Mouse (Mus musculus): ENCODE measurements around the gene Tctn1.

Gene Tctn1

GRCm38 (mm10) chr5:122285767-122286150, 21.5 kb upstream of the Tctn1 start:
- no peak for DNase-seq (ENCODE audit: low read depth, low spot score)

GRCm38 (mm10) chr5:122285029-122285766, 20.9 kb upstream of the Tctn1 start:
- DNase-seq (ENCODE audit: low read depth, low spot score) = peak; percentile 3

DNA sequence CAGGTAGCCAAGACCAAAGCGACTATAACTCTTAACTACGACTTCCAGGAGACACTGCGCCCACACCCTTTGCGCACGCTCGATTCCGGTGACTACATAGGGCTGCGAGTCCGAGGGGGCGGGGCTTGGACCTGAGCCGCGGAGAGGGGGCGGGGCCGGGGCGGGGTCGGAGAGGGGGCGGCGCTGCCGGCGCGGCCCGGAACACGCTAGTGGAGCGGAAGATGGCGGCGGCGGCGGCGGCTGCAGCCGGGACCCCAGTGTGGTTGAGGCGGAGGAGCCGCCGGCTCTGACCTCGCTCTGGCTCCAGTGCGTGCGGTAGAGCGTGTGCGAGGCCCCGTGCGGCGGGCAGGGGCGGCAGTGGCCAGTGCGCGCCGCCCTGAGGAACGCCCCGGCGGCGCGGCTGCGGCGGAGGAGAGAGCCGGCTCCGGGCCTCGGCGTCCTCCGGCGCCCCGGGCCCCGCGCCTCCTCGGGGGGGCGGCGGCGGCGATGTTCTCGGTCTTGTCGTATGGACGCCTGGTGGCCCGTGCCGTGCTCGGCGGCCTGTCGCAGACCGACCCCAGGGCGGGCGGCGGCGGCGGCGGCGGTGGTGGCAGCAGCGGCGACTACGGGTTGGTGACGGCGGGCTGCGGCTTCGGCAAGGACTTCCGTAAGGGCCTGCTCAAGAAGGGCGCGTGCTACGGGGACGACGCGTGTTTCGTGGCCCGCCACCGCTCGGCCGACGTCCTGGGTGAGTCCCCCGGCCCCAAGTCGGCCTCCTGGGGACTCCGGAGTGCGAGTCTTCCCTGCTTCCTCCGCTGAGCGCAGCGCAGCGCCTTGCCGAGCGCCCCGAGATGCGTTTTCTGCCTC, 20.1 kb upstream of the Tctn1 start, which contains the start of gene Pptc7:
Gene Pptc7, plus strand, starts transcription at position 183 of the 846 bp plus-strand sequence.
- peak; percentile 84 for DNase-seq (ENCODE audit: low read depth, low spot score)

DNA sequence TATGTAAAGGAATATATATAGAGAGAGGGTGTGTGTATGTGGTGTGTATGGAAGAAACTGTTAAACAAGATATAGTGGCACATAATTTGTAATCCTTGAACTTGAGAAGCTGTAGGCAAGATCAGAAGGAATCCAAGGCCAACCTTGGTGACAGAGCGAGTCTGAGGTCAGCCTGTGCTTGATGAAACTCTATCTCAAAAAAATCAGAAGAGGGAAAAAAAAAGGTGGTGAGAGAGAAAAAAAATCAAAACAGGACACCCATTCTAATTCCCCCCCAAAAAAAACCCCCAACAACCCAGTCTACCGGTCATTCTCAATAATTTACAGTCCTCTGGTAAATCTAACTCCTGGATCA, 19.5 kb upstream of the Tctn1 start:
- DNase-seq (ENCODE audit: low read depth, low spot score) = no peak

- no peak for DNase-seq (ENCODE audit: low read depth, low spot score)
These were observed 16.7 kb upstream of the Tctn1 start for GRCm38 (mm10) chr5:122280827-122281462.

GRCm38 (mm10) chr5:122280422-122280826, 16.2 kb upstream of the Tctn1 start:
- DNase-seq (ENCODE audit: low read depth, low spot score) = no peak

DNA sequence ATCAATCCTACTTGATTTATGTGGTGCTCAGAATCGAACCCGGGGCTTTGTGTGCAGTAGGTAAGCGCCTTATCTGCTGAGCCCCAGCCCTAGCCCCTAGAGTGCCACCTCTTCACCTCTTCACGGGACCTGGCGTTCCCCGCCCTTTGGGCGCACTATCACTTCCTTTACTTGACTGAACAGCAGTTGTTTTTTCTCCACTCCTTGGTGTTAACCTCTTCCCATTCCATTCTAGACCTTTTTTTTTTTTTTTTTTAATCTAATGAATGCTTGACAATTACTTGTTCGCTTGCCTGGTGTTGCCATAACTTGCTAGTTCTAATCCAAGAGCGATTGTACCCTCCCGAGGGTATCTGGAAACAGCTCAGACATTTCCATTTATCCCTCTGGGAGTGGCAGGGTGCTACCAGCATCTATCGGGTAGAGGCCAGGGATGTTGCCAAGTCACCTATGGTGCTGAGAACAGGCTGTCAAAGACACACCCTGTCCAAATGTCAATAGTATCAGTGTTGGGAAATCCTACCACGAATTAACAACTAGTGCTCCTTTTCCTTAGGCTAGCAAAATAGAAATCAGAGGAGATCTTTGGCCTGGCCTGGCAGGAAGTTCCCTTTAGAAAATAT, 15.7 kb upstream of the Tctn1 start:
- no peak for DNase-seq (ENCODE audit: low read depth, low spot score)

GRCm38 (mm10) chr5:122278946-122279345, 14.7 kb upstream of the Tctn1 start:
- no peak for DNase-seq (ENCODE audit: low read depth, low spot score)

- no peak for DNase-seq (ENCODE audit: low read depth, low spot score)
These were observed 10.5 kb upstream of the Tctn1 start for GRCm38 (mm10) chr5:122274785-122275184.

GRCm38 (mm10) chr5:122272821-122273220, 8.6 kb upstream of the Tctn1 start:
- no peak for DNase-seq (ENCODE audit: low read depth, low spot score)

DNA sequence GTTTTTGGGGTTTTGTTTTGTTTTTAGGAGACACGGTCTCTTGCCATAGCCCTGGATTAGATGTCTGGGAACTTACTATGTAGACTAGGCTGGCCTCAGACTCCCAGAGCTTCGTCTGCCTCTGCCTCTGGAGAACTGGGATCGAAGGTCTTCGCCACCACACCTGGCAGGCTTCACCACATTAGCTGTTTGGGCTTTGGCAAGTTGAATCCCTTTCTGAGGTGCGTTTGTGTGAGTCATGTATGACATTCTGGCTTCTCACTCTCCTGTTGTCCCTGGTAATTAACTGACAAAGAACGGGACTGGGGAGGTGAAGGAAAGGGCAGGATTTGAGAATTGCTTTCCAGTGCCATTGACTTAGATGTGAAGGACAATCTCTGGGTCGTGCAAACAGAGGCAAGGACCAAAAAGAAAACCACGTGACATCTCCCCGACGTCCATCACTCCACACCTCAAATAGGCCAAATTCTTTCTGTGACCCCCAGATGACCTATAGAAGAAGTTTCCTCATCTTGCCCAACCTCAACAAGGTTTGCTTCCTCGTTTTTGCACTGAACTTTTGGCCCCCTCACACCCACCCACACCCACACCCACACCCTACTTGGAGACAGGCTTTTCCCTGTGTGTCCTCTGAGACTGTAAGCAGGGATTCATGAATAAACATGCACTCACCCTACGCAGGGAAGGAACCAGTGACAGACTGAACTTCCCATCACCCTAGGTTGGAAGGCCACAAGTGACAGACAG, 4.8 kb upstream of the Tctn1 start:
- DNase-seq (ENCODE audit: low read depth, low spot score) = no peak

DNA sequence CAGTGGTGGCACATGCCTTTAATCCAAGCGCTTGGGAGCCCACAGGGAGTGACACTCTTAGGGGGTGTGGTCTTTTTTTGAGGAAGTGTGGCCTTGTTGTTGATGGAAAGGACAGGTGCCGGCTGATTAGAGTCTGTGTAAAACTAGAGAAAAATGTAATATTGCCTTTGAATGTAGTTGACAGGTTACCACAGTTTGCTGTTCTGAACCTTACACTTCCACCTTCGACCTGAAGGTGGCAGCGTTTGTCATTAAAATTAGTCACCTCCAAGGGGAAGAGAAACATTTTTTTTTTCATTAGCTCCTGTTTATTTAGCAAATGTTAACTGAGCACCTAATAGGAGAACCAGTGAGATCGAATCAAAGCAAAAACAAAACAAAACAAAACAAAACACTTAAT, 3.6 kb upstream of the Tctn1 start:
- DNase-seq (ENCODE audit: low read depth, low spot score) = no peak

- no peak for DNase-seq (ENCODE audit: low read depth, low spot score)
These were observed 2.9 kb upstream of the Tctn1 start for GRCm38 (mm10) chr5:122267136-122267535.

DNA sequence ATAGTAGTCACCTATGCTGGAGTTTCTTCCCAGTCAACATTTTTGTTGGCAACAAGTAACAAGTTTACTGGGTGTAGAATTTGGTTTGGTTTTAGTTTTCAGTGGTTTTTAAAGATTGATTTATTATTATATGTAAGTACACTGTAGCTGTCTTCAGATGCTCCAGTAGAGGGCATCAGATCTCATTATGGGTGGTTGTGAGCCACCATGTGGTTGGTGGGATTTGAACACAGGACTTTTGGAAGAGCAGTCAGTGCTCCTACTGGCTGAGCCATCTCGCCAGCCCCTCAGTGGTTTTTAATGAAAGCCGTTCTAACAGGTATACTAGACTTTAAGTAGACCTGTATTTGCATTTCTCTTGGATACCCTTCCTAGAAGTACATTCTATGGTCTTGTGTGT, 1.7 kb upstream of the Tctn1 start:
- no peak for DNase-seq (ENCODE audit: low read depth, low spot score)

DNA sequence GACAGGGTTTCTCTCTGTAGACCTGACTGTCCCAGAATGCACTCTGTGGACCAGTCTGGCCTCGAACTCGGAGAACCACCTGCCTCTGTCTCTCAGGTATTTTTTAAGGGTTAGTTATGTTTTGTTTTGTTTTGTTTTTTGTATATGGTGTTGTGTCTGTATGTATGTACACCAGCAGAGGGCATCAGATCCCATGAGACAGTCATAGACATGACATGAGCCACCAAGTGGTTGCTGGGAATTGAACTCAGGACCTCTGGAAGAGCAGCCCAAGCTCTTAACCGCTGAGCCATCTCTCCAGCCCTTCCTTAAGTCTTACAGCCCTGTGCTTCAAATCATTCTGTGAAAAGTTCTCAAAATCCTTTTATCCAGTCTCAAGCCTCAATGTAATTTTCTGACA, 927 bp upstream of the Tctn1 start:
- DNase-seq (ENCODE audit: low read depth, low spot score) = no peak

GRCm38 (mm10) chr5:122262104-122262503, 2.2 kb downstream of the Tctn1 start:
- DNase-seq (ENCODE audit: low read depth, low spot score) = no peak

- DNase-seq (ENCODE audit: low read depth, low spot score) = no peak
These were observed 6.1 kb downstream of the Tctn1 start for GRCm38 (mm10) chr5:122258027-122258741.

DNA sequence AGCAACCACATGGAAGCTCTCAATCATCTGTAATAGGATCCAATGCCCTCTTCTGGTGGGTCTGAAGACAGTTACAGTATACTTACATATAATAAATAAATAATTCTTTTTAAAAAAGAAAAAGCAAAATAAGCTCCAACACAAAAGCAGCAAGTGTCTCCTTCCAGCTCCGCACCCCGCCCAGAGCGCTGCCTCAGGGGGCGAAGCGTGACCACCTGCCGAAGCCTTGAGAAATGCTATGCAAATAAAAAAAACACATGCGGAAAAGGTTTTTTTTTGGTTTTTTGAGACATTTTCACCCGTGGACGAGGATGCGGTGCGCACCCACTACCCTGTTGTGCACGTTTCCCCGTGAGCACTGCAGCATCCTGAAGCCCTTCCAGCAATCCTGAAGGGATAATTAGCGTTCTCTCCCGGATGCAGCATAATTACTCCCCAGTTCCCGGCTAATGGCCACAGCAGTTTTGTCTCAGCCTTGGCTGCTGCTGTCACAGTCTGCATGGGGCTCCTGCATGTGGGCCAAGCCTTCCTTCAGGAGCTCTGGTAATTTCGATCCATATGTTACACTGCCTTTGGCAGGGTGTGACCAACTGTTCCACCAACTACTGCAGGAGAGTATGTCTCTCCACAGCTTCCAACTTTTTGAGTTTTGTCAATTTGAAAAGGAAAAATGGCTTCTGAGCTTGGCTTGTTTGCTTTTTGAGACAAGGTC, 12.2 kb downstream of the Tctn1 start:
- DNase-seq (ENCODE audit: low read depth, low spot score) = no peak

- DNase-seq (ENCODE audit: low read depth, low spot score) = no peak
These were observed 15.0 kb downstream of the Tctn1 start for GRCm38 (mm10) chr5:122249281-122249680.

DNA sequence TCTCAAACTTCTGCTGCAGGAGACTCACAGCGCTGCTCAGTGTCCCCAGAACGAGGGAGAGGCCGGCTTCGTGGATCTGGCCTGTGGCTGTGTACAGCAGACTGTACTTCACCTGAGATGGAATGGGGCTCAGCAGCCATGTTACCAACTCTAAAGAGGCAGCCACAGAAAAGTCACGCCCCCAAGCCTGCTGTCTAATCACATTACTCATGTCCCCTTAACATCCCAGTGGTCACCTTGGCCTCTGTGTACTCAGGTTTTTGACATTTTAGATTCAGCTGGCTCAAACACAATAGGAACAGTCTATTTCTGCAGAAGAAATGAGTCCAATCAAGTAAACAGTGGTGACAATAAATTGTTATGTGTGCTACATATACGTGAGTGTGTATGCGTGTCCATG, 16.3 kb downstream of the Tctn1 start:
- DNase-seq (ENCODE audit: low read depth, low spot score) = no peak

All from brain, embryonic 18.5 days (tissue).